Mouse (Mus musculus): ENCODE measurements at regions not wholly inside any gene's neighbourhood (a gene's known extent, or its start where the extent isn't known, plus 50 kb on each side); places are given as distances from the start of the nearest gene placed in this dataset.

DNA sequence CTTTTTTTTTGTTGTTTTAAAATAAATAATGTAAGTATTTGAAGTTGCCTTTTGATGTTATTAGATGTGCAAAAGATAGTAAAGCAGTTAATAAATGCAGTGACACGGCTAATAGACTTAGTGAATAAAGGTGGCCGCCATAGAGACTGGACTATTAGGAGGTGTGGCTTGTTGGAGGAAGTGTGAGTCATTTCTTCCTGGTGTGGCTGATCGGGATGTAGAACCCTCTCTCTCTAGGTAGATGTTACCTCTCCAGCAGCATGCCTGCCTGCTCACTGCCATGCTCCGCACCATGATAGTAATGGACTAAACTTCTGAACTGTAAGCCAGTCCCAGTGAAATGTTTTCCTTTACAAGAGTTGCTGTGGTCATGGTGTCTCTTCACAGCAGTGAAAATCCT lies 323.6 kb downstream of the 1810013L24Rik start:
- TF ChIP-seq ZC3H11A (IDR thresholded peaks at IDR 0.05; ENCODE audit: borderline replicate concordance, low read depth, low read length) (no peak), CHD2 (IDR thresholded peaks at IDR 0.05; ENCODE audit: low read depth, low read length) (no peak)

Data from ES-E14 (cell line).